Mouse (Mus musculus) gastrocnemius, postnatal 25 days (tissue): ENCODE measurements around the gene Kcnrg. TPM values are rescaled to one million over a fixed set of nuclear protein-coding genes. Genes with fewer than 3 reads are reported as not detected.
A peak's percentile ranks its signal among the peaks of the same experiment; 100 is the strongest.
"Not testable (repeated sequence)": the region's sequence is repeated elsewhere in the genome, so short reads cannot be mapped to it uniquely, and the experiment has no call there.

Source experiments
- DNase-seq: peaks from one replicate; pipeline ENCODE4 v3.0.0; 2022
- long read RNA-seq, 2 experiments: library from polyadenylated mRNA; stranded (forward); transcript quantifications; one replicate each; pipeline ENCODE4 v2.0.0; 2021
- total RNA-seq, 2 experiments: library from RNA; stranded (reverse); gene quantifications; 1 replicate in 1 of 2; 2 replicates in 1 of 2; pipeline ENCODE4 v1.2.3; 2021

The Kcnrg gene
- under 1 TPM; 0.16 to 0.26 TPM for total RNA-seq
- long read RNA-seq, experiment 1, partial matches to known transcripts, result 0 of 1 reads
- long read RNA-seq, experiment 1, other reads (novel, unspliced or antisense), result 1 of 1 reads
- long read RNA-seq, experiment 2, partial matches to known transcripts, result 0 of 4 reads
- long read RNA-seq, experiment 2, other reads (novel, unspliced or antisense), result 4 of 4 reads

DNA sequence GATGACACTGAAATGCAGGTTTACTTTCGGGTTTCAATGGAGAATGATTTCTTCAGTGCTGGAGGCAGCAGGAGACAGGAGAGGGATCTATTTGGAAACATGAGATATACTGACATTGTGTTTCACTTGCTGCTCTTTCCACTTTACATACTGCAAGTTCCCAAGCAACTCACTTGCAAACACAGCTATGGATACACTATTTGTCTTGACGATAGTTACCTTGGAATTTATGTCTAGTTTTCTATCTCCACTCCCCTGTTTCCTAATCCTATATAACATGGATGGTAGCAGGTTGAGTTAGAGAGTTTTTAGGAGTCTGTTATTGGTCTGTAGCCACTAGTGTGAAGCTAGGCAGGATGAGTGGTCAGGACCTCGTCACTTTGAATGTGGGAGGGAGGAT lies at the start of gene Kcnrg:
TSS of gene Kcnrg (plus strand) at position 301 of the 400 bp plus-strand sequence.
- no peak for DNase-seq

DNA sequence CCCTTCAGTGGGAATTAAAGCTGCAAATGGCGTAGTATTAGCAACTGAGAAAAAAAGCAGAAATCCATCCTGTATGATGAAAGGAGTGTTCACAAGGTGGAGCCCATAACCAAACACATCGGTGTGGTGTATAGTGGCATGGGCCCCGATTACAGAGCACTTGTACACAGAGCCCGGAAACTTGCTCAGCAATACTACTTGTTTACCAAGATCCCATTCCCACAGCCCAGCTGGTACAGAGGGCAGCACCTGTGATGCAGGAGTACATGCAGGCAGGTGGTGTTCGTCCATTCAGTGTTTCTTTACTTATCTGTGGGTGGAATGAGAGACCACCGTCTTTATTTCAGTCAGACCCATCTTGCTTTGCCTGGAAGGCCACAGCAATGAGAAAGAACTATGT lies 48.4 kb upstream of the Kcnrg start:
- no peak for DNase-seq

DNA sequence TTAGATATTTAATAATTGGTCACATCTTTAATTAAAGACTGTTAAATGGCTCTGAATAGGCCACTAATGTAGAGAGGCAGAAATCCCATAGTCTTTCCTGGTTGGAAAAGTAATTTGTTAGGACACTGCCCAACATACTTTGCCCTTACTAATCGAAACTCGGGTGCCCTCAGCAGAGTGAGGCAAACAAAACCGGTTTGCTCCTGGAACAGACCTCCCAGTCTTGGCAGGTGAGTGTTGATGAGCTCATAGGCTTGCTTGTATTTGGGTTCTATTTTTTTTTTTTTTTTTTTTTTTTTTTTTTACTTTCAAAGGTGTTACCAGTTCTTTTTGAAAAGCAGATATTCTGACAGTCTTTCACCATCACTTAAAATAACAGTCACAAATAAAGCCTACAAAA lies 47.4 kb upstream of the Kcnrg start:
- no peak for DNase-seq

DNA sequence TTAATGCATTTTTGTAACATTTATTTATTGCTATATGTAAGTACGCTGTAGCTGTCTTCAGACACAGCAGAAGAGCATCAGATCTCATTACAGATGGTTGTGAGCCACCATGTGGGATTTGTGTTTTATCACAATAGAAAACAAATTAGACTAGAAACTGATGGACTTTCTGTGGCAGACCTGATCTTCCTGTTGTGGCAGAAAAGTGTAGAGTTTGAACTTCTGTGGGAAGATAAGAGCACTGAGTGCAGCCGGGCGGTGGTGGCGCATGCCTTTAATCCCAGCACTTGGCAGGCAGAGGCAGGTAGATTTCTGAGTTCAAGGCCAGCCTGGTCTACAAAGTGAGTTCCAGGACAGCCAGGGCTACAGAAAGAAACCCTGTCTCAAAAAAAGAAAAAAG lies 41.0 kb upstream of the Kcnrg start:
- not testable (repeated sequence) for DNase-seq

DNA sequence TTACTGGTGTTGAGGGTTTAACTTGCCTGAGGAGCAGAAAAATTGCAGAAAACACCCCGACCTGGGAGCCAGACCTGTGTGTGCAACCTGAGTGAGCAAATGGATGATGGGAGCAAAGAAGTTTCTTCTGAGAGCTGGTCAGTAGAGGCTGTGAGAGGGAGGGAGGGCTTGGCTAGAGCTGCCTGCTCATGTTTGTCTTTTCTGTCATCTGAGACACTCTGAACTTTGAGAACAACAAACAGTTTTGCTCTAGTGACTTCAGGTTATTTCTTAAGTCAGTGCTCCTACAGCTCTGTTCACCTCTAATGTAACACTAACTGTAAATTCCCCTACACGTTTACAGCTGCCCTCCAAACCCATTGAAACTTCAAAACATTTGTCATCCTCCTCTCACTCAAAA lies 37.9 kb upstream of the Kcnrg start:
- no peak for DNase-seq

DNA sequence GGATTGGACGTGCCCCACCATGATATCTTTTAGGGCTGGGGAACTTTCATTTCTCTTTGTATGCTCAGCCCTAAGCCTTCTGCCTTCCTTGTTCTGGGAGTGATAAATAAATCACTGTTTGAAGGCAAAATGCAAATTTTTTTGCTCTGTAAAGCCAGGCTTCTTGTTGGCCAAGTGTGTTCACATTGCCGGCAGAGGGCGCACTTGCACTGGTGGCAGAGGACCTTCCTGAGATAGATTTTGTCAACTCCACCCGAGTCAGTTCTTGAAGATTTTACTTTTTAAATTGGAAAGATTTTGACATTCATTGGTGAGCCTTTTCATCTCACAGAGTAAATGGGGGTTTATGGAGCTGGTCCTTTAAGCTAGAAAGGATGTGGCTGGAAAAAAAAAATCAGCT lies 35.9 kb upstream of the Kcnrg start:
- peak; percentile 52 for DNase-seq

DNA sequence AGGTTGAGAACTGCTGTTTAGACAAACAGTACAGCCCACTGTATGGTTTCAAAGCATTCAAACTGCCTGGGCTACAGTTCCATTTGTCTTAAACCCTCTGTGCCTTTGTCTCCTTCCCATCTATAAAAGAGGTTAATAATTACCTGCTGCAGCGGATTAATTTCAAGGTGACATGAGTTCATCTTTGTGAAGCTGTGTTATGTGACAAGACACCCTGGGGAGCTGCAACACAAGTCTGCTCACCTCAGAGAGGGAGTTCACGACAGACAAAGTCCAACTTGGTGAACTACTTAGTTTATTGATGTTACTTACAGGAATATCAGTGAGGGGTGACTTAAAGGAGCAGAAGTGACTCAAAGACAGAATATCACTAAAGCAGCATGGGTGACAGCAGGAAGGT lies 35.1 kb upstream of the Kcnrg start:
- no peak for DNase-seq

DNA sequence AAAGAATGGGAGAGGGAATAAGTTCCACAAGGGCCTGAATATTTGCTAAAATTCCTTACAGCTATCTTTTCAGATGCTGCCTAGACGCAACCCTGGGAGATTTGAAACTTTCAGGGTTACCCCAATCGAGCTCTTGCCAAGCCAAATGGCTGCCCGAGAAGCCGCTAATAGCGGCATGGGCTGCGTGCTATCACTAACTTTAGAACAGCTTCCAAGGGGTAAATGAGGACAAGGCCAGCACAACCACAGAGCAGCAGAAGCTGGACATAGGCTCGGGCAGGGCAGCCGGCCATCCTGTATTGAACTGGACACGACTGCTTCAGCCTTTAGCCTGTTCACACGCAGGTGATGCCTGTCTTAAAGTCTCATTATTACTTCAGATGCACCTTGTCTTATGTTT lies 32.2 kb upstream of the Kcnrg start:
- peak; percentile 51 for DNase-seq

DNA sequence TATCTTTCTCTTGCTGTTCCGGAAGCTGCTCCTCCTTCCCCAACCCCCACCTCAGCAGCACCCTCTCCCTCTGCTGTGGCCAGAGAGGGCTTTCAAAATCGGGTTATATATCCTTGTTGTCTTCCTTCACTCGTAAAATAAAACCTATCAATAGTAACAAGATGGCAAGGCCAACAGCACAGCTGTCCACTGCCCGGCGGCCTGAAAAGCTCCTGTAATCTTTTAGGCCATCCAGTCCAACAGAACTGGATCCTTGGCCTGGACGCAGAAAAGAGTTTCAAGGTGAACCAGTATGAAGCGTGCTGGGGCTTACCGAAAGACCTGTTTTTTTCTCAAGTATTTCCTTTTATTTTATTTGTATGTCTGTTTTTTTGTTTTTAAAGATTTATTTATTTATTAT lies 31.3 kb upstream of the Kcnrg start:
- peak; percentile 50 for DNase-seq

DNA sequence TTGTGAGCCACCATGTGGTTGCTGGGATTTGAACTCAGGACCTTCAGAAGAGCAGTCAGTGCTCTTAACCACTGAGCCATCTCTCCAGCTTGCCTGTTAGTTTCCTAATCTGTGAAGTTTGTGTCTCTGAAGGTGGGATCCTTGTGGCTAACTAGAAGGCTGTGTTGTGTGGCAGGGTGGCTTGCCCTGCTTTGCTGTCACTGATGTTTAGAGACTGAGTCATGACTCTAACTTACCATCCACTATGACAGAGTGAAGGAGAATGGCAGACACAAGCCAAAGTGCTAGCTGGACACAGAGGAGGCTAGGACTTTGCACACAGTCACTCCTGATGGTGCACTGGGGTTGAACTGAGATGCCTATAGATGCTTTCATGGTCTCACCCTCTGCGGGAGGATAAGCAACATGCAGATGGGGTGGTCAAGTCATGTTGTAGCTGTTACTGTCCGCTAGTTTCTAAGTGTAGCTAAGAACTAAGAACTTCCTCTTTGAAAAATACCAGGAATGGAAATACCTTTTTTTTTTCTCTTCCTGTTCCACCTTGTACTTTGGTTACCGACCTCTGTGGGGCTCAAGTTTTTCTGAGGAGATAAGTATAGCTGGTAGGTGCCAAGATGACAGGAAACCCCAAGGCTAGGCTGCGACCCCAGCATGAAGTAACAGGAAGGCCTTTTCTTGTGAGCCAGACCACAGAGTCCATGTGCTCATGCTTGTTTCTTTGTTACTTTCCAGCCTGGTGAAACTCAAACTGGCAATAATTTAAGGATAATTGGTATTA lies 17.8 kb upstream of the Kcnrg start:
- no peak for DNase-seq

DNA sequence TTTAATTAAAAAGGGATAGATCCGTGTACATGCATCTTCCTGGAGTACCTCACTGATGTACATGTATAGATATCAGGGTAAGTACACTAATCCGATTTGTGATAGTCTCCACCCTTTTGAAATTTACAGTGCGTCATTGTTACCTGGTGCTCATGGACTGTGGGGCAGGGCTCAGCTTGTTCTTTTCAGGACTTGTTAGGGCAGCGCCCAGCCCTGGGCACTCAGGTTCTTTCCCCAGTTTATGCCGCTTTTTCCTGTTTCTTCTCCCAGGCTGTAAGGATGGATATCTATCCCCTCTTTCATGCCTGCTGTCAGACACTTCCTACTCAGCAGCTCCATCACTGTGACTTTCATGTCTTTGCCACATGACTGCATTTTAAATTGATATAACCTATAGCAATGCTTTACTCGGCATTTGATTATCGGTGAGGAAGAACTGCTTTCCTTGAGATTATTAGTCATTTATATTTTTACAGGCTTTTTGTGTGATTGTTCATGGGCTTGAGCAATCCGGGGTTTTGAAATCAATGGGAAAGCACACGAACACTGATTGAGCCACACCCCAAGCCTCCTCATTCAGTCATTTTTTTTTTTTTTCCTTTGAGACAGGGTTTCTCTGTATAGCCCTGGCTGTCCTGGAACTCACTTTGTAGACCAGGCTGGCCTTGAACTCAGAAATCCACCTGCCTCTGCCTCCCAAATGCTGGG lies 10.4 kb upstream of the Kcnrg start:
- DNase-seq, result no peak

DNA sequence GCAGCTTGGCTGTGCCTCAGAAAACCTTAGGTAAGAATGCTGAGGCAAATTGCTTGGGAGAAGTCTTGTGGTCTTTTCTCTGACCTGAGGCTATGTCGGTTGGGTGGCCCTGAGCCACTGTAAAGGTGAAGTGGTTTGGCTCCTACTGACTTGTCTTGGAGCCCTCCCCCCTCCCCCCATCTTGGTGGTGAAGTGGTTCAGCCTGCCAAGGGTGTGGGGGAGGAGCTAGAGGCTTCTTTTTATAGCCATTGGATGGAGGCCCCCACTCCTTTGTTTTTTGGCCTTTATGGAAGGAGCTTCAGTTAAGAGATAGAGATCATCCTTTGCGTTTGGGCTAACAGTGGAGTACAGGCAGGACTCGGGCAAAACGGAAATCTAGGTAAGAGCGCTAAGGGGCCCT lies 9.3 kb upstream of the Kcnrg start, which contains the start of gene Trim13:
TSS of gene Trim13 (plus strand) at position 280 of the 400 bp plus-strand sequence.
- no peak for DNase-seq

DNA sequence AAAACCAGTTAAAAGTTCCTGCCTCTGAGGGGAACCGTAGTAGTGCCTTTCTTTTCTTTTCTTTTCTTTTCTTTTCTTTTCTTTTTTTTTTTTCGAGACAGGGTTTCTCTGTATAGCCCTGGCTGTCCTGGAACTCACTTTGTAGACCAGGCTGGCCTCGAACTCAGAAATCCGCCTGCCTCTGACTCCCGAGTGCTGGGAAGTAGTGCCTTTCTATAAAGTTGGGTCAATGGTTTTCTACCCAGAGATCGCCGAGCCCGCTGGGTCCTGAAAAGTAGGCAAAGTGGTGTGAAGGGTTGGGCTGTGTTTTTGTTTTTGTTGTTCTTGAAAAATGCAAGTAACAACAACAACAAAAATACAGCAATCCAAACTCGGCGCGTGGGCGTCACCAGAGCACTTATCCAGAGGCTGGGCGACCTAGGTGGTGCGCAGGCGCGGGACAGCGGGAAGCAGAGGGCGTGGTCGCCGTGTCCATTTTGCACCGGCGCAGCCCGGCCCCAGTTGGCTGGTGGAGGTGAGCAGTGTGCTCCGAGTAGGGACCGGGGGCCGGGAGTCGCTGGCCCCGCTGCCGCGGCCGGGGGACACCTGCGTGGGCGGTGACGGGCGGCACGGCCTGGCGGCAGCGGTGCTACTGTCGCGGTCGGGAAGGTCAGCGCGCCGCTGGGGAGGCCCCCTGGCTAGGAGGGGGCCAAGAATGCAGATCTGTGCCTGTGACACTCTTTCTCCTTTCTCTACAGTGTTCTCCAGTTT lies 8.0 kb upstream of the Kcnrg start:
- peak; percentile 90 for DNase-seq

DNA sequence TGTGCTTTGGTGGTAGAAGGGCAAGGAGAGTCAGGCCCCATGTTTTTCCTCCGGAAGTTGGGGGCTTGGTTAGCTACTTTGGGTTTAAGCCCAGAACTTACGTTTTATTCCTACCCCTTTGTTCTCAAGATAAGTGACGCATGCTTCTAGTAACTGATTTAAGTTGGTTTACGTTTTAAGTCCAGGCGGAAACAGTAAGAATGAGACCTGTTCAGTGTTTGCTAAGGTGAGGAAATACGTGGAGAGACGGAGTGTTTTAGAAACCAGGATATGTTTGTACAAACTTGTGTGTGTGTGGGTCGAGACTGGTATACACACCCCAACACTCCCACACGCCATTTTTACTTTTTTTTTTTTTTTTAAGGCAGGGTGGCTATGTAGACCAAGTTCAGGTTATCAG lies 5.9 kb upstream of the Kcnrg start:
- DNase-seq, result no peak

DNA sequence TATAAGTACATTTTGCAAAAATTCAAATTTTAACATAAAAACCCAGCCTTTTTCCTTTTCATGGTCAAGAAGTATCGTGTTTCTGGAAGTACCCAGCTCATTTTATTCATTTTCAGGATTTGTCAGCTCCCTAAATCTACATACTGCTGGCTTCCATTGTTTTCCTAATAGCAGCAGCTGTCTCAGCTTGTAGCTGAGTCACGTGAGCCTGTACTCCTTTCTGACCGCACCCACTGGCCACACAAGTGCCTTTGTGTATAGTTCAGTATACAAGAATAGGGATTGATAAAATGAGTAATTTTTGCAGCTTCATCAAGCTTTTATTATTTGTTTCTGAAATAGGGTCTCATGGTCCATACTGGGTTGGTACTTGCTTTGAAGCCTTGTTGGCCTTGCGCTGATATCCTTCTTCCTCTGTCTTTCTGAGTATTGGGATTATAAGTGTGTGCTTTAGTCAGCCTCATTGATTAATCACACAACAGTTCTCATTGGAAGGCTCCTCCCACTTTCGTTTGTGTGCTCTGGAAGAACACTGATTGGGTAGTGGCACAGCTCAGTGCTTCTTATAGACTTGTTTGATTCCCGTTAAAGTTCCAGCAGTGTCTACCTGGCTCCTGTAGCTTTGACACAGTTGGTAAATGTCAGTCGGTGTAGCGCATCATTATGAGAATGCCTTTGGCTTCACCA lies 4.0 kb upstream of the Kcnrg start:
- DNase-seq, result no peak

DNA sequence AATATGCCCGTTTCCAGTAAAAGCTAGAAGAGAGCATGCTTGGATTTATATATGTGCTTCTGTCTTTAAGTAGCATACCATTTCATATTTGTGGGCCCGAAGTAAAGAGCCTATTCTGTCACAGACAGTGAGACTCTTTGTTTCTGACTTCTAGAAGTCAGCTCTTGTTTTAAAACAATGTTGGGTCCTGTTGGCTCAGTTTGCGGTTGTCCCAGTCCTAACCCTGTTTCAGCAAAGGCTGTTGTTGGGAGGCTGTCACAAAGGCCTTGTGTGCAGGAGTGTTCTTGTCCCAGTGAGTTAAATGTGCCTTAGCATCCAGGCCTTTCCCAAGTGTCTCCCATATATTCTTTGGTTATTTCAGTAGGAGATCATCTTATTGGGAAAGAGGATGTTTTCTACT lies 3.2 kb upstream of the Kcnrg start:
- no peak for DNase-seq

DNA sequence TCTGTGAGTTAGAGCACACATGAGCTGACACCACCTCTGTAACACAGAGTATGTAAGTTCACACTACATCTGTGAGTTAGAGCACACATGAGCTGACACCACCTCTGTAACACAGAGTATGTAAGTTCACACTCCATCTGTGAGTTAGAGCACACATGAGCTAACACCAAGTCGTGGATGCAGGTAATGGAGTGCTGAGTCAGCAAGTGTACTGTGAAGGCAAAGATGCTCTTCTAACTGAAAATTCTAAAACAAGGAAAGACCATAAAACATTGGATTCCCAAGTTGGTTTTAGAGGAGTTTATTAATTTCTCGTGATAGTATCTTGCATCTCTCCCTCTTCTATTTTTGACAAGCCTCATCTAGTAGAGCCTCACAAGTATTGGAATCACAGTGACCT lies 1.2 kb upstream of the Kcnrg start:
- DNase-seq, result not testable (repeated sequence)

DNA sequence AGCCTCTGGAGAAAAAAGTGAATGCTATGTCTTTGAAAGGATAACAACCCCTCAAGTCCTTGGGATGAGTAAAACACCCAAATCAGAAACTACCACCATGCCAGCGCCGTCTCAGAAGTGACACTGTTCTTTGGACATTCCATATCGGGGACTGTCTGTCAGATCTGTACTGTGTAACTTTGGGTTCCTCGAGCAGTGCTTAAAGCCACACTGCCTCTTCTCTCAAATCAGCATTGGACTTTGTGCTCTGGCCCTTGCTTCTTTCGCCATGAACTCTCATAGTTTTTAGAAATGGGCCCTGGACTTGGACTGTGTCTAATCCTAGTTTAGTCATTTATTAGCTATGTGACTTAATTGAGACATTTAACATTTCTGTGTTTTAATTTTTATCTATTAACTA lies 4.5 kb downstream of the Kcnrg start:
- DNase-seq, result no peak

DNA sequence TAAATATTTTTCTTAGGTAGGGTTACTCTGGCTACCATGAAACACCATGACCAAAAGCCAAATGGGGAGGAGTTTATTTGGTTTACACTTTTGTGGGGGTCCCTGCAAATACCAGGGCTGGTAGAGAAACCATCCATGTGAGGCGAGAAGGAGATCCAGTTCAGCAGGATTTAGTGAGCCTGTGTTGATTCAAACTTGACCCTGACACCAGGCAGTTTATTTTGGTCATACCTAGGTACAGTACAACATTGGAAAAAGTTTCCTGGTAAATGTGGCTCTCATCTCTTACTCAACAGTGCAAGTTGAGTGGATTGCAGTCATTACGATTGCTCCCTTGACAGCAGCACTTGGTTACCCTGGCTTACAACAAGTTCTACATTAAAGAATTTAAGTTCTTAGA lies 6.1 kb downstream of the Kcnrg start:
- no peak for DNase-seq

DNA sequence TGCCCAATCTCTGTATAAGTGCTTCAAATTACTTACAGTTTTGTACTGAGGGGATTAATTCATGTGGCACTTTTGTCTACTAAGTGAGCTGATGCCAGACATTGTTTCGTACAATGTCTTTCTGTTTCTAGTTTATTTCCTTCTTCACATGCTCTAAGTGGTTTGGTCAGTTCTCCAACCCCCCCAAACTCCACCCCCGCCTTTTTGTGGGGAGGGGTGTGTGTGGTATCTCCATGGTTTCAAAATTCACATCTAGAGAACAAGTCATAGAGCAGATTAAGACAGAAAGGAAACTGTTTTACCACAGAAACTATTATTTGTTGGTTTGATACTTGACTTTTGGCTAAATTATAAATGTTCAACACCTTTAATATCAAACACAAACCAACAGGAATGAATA lies 13.1 kb downstream of the Kcnrg start:
- no peak for DNase-seq

DNA sequence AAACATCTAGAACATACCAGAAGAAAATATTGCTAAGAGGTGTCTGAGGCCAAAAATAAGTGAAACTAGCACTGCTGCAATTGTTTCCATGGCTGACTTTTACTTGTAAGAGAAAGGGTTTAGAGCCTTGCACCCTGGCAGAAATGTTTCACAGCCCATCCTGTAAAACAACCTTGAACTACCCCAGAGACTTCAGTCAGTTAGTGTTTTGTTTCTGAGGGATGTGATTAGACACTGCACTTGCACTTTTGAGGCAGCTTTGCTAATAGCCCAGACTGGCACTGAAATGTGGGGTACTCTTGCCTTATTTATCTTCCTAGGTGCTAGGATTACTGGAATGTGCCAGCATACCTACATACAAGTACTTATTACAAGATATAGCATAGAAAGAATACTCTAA lies 28.7 kb downstream of the Kcnrg start:
- DNase-seq, result no peak

DNA sequence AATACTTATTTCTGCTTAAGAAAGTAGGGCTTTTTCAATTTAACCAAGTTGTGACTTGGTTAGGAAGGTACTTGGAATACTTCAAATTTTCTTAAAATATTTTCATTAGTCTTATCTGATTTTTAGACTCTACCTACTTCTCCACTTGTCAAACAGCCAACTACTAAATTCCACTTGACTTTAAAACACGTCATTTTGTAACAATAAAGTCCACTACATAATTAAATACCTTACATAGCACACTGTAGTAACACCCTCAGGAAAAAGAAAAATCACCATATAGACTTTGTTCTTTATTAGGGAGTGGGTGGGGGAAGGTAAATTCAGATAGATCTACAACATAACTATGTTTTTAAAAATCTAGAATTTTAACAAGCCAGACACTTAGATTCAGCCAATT lies 35.4 kb downstream of the Kcnrg start:
- DNase-seq, result no peak
